Mouse (Mus musculus) heart, embryonic 13.5 days (tissue): ENCODE measurements around the gene Parp4. TPM values are rescaled to one million over a fixed set of nuclear protein-coding genes. Genes with fewer than 3 reads are reported as not detected.

Experiments
- ATAC-seq: fragments of 200-750 bp; cut with Nextera tagmentation; 2 replicates; pipeline ENCODE4 v1.8.0; 2017; ENCODE audit warnings: moderate TSS enrichment; ENCODE audit not compliant: insufficient number of reproducible peaks, low FRiP score, low TSS enrichment; ENCODE audit errors: extremely low read depth
- H3K27ac ChIP-seq: fragments of 300-500 bp; sonication (generic); replicated peaks from 2 replicates; pipeline ENCODE4 v1.5.1; 2015; ENCODE audit warnings: moderate library complexity, mild to moderate bottlenecking, inconsistent platforms
- H3K27me3 ChIP-seq: fragments of 300-500 bp; sonication (generic); replicated peaks from 2 replicates; pipeline ENCODE4 v1.6.1; 2015; ENCODE audit warnings: mild to moderate bottlenecking, inconsistent platforms
- H3K36me3 ChIP-seq: fragments of 300-500 bp; sonication (generic); 2 replicates; pipeline ENCODE4 v1.6.1; 2015; ENCODE audit warnings: mild to moderate bottlenecking, inconsistent platforms
- H3K4me1 ChIP-seq: fragments of 300-500 bp; sonication (generic); 2 replicates; pipeline ENCODE4 v1.6.1; 2015; ENCODE audit warnings: inconsistent platforms
- H3K4me2 ChIP-seq: fragments of 300-500 bp; sonication (generic); 2 replicates; pipeline ENCODE4 v1.6.1; 2015; ENCODE audit warnings: inconsistent platforms, mild to moderate bottlenecking, moderate library complexity
- H3K4me3 ChIP-seq: fragments of 300-500 bp; sonication (generic); 2 replicates; pipeline ENCODE4 v1.5.1; 2015; ENCODE audit warnings: moderate library complexity, mild to moderate bottlenecking, inconsistent platforms
- H3K9ac ChIP-seq: fragments of 300-500 bp; sonication (generic); 2 replicates; pipeline ENCODE4 v1.6.1; 2015; ENCODE audit warnings: inconsistent platforms, mild to moderate bottlenecking, moderate library complexity
- H3K9me3 ChIP-seq: fragments of 300-500 bp; sonication (generic); 2 replicates; pipeline ENCODE4 v1.6.1; 2016; ENCODE audit warnings: inconsistent platforms
- WGBS: fragments of 180-500 bp; shearing (Covaris S2); methylation state at CpG from one replicate; pipeline ENCODE4 v1.1.7; 2015; ENCODE audit warnings: mixed read lengths; 5-methylcytosine and 5-hydroxymethylcytosine counted together
- polyA plus RNA-seq: library from polyadenylated mRNA; unstranded; fragments of >200 nt; fragmentation: Nextera tagmentation; extraction: Ambion mirVana; gene quantifications from 2 replicates; pipeline ENCODE4 v1.2.1, GENCODE M21; 2015

The Parp4 gene
- polyA plus RNA-seq, 1 experiment from 2014 or later = 8.3 TPM

DNA sequence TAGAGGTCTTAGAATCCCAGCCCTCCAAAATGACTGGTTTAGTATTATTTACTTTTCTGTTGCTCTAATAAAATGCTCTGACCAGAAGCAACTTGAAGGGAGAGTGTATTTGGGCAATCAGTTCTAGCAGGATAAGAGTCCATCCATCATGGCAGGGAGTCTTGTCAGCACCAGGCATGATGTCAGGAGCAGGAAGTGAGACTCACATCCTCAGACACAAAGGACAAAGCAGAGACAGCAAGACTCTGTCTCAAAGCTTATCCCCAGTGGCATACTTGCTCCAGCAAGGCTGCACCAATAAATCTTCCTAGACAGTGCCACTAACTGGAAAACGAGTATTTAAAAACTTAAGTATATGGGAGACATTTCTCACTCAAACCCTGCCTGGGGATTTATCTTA lies 110.0 kb downstream of the Parp4 start:
- no peaks in the 10 kb centered on the region for H3K4me1 ChIP-seq
- H3K9ac ChIP-seq = no peak overlapping the region
- no peaks in the 10 kb centered on the region for H3K27me3 ChIP-seq
- WGBS = 31% methylated on average over 1 of the region's 1 CpGs
- H3K9me3 ChIP-seq = no peaks in the 10 kb centered on the region
- no peak for ATAC-seq
- H3K27ac ChIP-seq = no peak overlapping the region
- H3K36me3 ChIP-seq = peaks cover 92% of the 10 kb centered on the region
- no peak overlapping the region for H3K4me2 ChIP-seq
- H3K4me3 ChIP-seq = no peak overlapping the region

- H3K36me3 ChIP-seq = peaks cover 96% of the 10 kb centered on the region
- no peak overlapping the region for H3K4me2 ChIP-seq
- H3K9me3 ChIP-seq = no peaks in the 10 kb centered on the region
- no peaks in the 10 kb centered on the region for H3K4me1 ChIP-seq
- ATAC-seq = no peak
- H3K4me3 ChIP-seq = no peak overlapping the region
- 86% methylated on average over 1 of the region's 1 CpGs for WGBS
- H3K27ac ChIP-seq = no peak overlapping the region
- no peaks in the 10 kb centered on the region for H3K27me3 ChIP-seq
- H3K9ac ChIP-seq = no peak overlapping the region
These were observed 113.7 kb downstream of the Parp4 start for GRCm38 (mm10) chr14:56689116-56689515.

DNA sequence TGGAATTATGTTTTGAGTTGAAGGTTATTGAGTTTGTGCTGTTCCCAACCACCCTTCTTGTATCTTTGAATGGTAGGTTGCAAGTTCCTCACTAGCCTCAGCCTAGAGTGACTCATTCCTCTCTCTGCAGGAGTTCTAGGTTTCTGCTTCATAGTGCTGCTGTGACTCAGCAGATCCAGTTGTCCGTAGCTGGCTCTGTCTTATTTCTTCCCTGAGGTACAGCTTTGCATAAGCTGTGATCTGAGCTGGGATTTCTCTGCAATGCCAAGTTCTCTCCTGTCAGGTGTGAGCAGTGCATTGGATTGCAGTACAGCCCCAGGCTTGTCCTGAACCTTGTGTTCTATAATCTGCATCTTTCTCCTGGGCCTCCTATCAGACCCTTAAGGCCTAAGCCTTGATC lies 114.3 kb downstream of the Parp4 start:
- Histone ChIP-seq H3K9me3 (no peaks in the 10 kb centered on the region), H3K4me3 (no peak overlapping the region), H3K9ac (no peak overlapping the region), H3K36me3 (peaks cover 96% of the 10 kb centered on the region), H3K27me3 (no peaks in the 10 kb centered on the region), H3K4me1 (no peaks in the 10 kb centered on the region), H3K4me2 (no peak overlapping the region), H3K27ac (no peak overlapping the region)
- ATAC-seq = no peak
- 74% methylated on average over 1 of the region's 1 CpGs for WGBS

DNA sequence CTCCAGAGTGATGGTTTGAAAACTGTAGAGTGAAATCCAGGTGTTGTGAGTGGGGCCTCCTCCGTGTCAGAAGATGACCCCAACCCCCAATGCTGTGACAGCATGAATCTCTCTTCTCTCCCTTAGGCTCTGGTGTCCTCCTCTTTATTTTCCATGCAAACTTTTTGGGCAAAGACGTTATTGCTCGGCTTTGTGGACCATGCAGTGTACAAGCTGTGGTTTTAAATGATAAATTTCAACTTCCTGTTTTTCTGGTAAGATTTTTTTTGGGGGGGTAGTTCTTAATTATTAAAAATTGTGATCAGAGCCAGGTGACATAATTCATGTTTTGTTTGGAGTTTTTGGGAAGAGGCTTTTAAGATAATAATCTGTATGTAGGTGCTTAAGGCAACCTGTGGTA lies 120.1 kb downstream of the Parp4 start:
- no peak for ATAC-seq
- H3K36me3 ChIP-seq = peaks cover 100% of the 10 kb centered on the region
- no peak overlapping the region for H3K4me2 ChIP-seq
- no peaks in the 10 kb centered on the region for H3K9me3 ChIP-seq
- H3K4me3 ChIP-seq = no peak overlapping the region
- H3K9ac ChIP-seq = no peak overlapping the region
- WGBS = 75% methylated on average over 3 of the region's 3 CpGs
- H3K4me1 ChIP-seq = no peaks in the 10 kb centered on the region
- no peak overlapping the region for H3K27ac ChIP-seq
- H3K27me3 ChIP-seq = no peaks in the 10 kb centered on the region

GRCm38 (mm10) chr14:56697836-56698235 lies 122.4 kb downstream of the Parp4 start:
- Histone ChIP-seq H3K27ac (no peak overlapping the region), H3K9me3 (no peaks in the 10 kb centered on the region), H3K4me1 (no peaks in the 10 kb centered on the region), H3K27me3 (no peaks in the 10 kb centered on the region), H3K36me3 (peaks cover 81% of the 10 kb centered on the region), H3K9ac (no peak overlapping the region), H3K4me3 (no peak overlapping the region), H3K4me2 (no peak overlapping the region)
- no peak for ATAC-seq
- 92% methylated on average over 5 of the region's 5 CpGs for WGBS

- 82% methylated on average over 4 of the region's 4 CpGs for WGBS
- Histone ChIP-seq H3K4me1 (peaks cover 32% of the 10 kb centered on the region), H3K4me3 (no peak overlapping the region), H3K4me2 (no peak overlapping the region), H3K27me3 (no peaks in the 10 kb centered on the region), H3K36me3 (peaks cover 32% of the 10 kb centered on the region), H3K9me3 (no peaks in the 10 kb centered on the region), H3K9ac (no peak overlapping the region), H3K27ac (no peak overlapping the region)
- no peak for ATAC-seq
These were observed 127.2 kb downstream of the Parp4 start for GRCm38 (mm10) chr14:56702644-56703043.

- 58% methylated on average over 4 of the region's 4 CpGs for WGBS
These were observed 130.3 kb downstream of the Parp4 start for GRCm38 (mm10) chr14:56705687-56706086.

More at GRCm38 (mm10) chr14:56705687-56706086, 130.3 kb downstream of the Parp4 start:
- 0 out of 2 replicates have a peak overlapping the region, but pooled peaks have one; percentile 13 for H3K27ac ChIP-seq
- no peak overlapping the region for H3K4me3 ChIP-seq
- H3K36me3 ChIP-seq = peaks cover 13% of the 10 kb centered on the region
- H3K9me3 ChIP-seq = no peaks in the 10 kb centered on the region
- H3K27me3 ChIP-seq = no peaks in the 10 kb centered on the region
- H3K4me2 ChIP-seq = no peak overlapping the region
- H3K4me1 ChIP-seq = peaks cover 32% of the 10 kb centered on the region
- no peak for ATAC-seq
- H3K9ac ChIP-seq = no peak overlapping the region

Other genes starting within 250 kb of the Parp4 start
- 0.04 TPM in 1 of 2 replicates, not detected in the other for gene Atp12a, start 210.6 kb upstream of the Parp4 start, polyA plus RNA-seq
- 2.4 and 3.3 TPM in 2 replicates for gene Rnf17, start 173.0 kb upstream of the Parp4 start, polyA plus RNA-seq
- 7.2 and 7.8 TPM in 2 replicates for gene Cenpj, start 194 bp upstream of the Parp4 start, polyA plus RNA-seq
- 25.2 and 25.8 TPM in 2 replicates for gene Mphosph8, start 92.6 kb downstream of the Parp4 start, polyA plus RNA-seq
- 21.0 and 21.4 TPM in 2 replicates for gene Pspc1, start 202.7 kb downstream of the Parp4 start, polyA plus RNA-seq
- gene Zmym5, start 236.1 kb downstream of the Parp4 start, polyA plus RNA-seq = 14.7 and 15.8 TPM in 2 replicates